Mouse (Mus musculus) embryo, embryonic 9.5 days (tissue): ENCODE data around the gene Olfr671.
"Not testable (repeated sequence)": the region's sequence is repeated elsewhere in the genome, so short reads cannot be mapped to it uniquely, and the experiment has no call there.

Experiments used
- DNase-seq: peaks from one replicate; pipeline ENCODE4 v3.0.0-alpha.2; 2017; ENCODE audit errors: extremely low spot score

Olfr671 gene

GRCm38 (mm10) chr7:104979026-104979425 lies at the start of gene Olfr671:
Olfr671 (minus strand) TSS chr7:104979126.
- DNase-seq: no peak

- DNase-seq: no peak
Measured at GRCm38 (mm10) chr7:105028360-105028759, 49.4 kb upstream of the Olfr671 start, which contains the start of gene Olfr675. Olfr675 (minus strand) TSS chr7:105028460.

- DNase-seq: no peak
Measured at GRCm38 (mm10) chr7:105022530-105022929, 43.6 kb upstream of the Olfr671 start.

GRCm38 (mm10) chr7:105001929-105002328 lies 23.0 kb upstream of the Olfr671 start, which contains the start of gene Olfr672:
Olfr672 (minus strand) TSS chr7:105002029.
- DNase-seq: no peak

GRCm38 (mm10) chr7:104972507-104972906 lies 6.4 kb downstream of the Olfr671 start:
- DNase-seq: not testable (repeated sequence)

GRCm38 (mm10) chr7:104962520-104962919 lies 16.4 kb downstream of the Olfr671 start, which contains the start of gene Olfr670:
Olfr670 (minus strand) TSS chr7:104962620.
- DNase-seq: no peak

- not testable (repeated sequence) for DNase-seq
Measured at GRCm38 (mm10) chr7:104950234-104950633, 28.7 kb downstream of the Olfr671 start.

GRCm38 (mm10) chr7:104933940-104934339 lies 45.0 kb downstream of the Olfr671 start, which contains the start of gene Olfr669:
Olfr669 (plus strand) TSS chr7:104934240.
- no peak for DNase-seq

- DNase-seq: no peak
Measured at GRCm38 (mm10) chr7:104927957-104928356, 51.0 kb downstream of the Olfr671 start, which contains the start of gene Olfr668. Olfr668 (minus strand) TSS chr7:104928057.
